Mouse (Mus musculus) ES-E14 (cell line): Measurements from ENCODE around the gene Actn1. TPM values are rescaled to one million over a fixed set of nuclear protein-coding genes. Genes with fewer than 3 reads are reported as not detected.
A peak's percentile ranks its signal among the peaks of the same experiment; 100 is the strongest.

ENCODE experiments used
- DNase-seq: peaks from one replicate; pipeline ENCODE4 v3.0.0-alpha.2; 2013; ENCODE audit warnings: low read depth, low spot score
- H3K27ac ChIP-seq: 2 replicates; pipeline ENCODE4 v1.5.1; 2012; ENCODE audit warnings: low read depth, mild to moderate bottlenecking, low read length, moderate library complexity, mixed read lengths; ENCODE audit not compliant: poor library complexity, insufficient read depth, severe bottlenecking
- H3K36me3 ChIP-seq: 2 replicates; pipeline ENCODE4 v1.6.1; 2012; ENCODE audit warnings: mild to moderate bottlenecking, low read length, moderate library complexity, mixed read lengths; ENCODE audit not compliant: control insufficient read depth, poor library complexity, insufficient read depth, severe bottlenecking
- H3K4me1 ChIP-seq, 2 experiments: fragments of 150-350 bp in 1 of 2; sonication (generic) in 1 of 2; 2 replicates each; pipeline ENCODE4 v1.6.1; 2012; ENCODE audit warnings: low read length in 2 of 2, mild to moderate bottlenecking in 1 of 2, mixed read lengths in 1 of 2; ENCODE audit not compliant: control insufficient read depth in 2 of 2, insufficient read depth in 2 of 2, poor library complexity in 1 of 2
- H3K4me3 ChIP-seq, 2 experiments: fragments of 150-350 bp in 1 of 2; sonication (generic) in 1 of 2; 2 replicates each; pipeline ENCODE4 v1.5.1; 2012; ENCODE audit warnings: low read length in 2 of 2, low read depth in 1 of 2, mild to moderate bottlenecking in 1 of 2, mixed read lengths in 1 of 2; ENCODE audit not compliant: insufficient read depth in 1 of 2, poor library complexity in 1 of 2, severe bottlenecking in 1 of 2
- H3K9ac ChIP-seq: 2 replicates; pipeline ENCODE4 v1.6.1; 2012; ENCODE audit warnings: low read depth, mild to moderate bottlenecking, low read length, mixed read lengths; ENCODE audit not compliant: poor library complexity, insufficient read depth, severe bottlenecking
- H3K9me3 ChIP-seq: fragments of 150-350 bp; sonication (generic); 2 replicates; pipeline ENCODE4 v1.6.1; 2012; ENCODE audit warnings: low read depth, mild to moderate bottlenecking, low read length; ENCODE audit not compliant: control insufficient read depth, insufficient read depth
- CHD2 ChIP-seq: IDR thresholded peaks from 2 replicates; pipeline ENCODE4 v1.6.1; 2014; ENCODE audit warnings: mild to moderate bottlenecking, low read depth, low read length, inconsistent platforms
- HCFC1 ChIP-seq: IDR thresholded peaks from 2 replicates; pipeline ENCODE4 v1.6.1; 2012; ENCODE audit warnings: low read length, inconsistent platforms, borderline replicate concordance; ENCODE audit not compliant: insufficient read depth
- MAFK ChIP-seq: IDR thresholded peaks from 2 replicates; pipeline ENCODE4 v1.6.1; 2014; ENCODE audit warnings: mild to moderate bottlenecking, low read depth, low read length, inconsistent platforms; ENCODE audit not compliant: insufficient read depth
- ZC3H11A ChIP-seq: IDR thresholded peaks from 2 replicates; pipeline ENCODE4 v1.6.1; 2012; ENCODE audit warnings: low read depth, mild to moderate bottlenecking, inconsistent platforms, low read length, borderline replicate concordance
- ZNF384 ChIP-seq: IDR thresholded peaks from 2 replicates; pipeline ENCODE4 v1.6.1; 2012; ENCODE audit warnings: low read depth, low read length, inconsistent platforms
- in situ Hi-C, 2 experiments: fragments of 600-800 bp; cut with MboI; formaldehyde crosslinking; loops; one replicate each; pipeline ENCODE4 v1.15.1; 2025; ENCODE audit warnings: low sequenced_read_pairs in 2 of 2, inconsistent platforms in 1 of 2; ENCODE audit not compliant: unreplicated experiment in 2 of 2
- total RNA-seq: library from RNA; depleted of rRNA; stranded (reverse); fragments of 300-350 nt; gene quantifications from 2 replicates; pipeline ENCODE4 v1.2.3, GENCODE M21; 2012

The Actn1 gene
- total RNA-seq, 1 experiment: 255 TPM

- no peak for DNase-seq
- no peak overlapping the region for H3K4me3 ChIP-seq
- peaks cover 0 to 4% of the 10 kb centered on the region in 2 experiments; a peak in 2 of 4 replicates for H3K4me1 ChIP-seq
- H3K36me3 ChIP-seq: no peaks in the 10 kb centered on the region
- in situ Hi-C loops: loop anchor here (10.0 to 25.0 kb wide), 2 partner anchors 252 to 459 kb away; no protein-coding TSS in a partner anchor
- H3K27ac ChIP-seq: no peak overlapping the region
- H3K9ac ChIP-seq: no peak overlapping the region
- H3K9me3 ChIP-seq: no peaks in the 10 kb centered on the region
- no peak for TF ChIP-seq MAFK
- no peak for TF ChIP-seq CHD2
- TF ChIP-seq ZNF384: no peak
- TF ChIP-seq ZC3H11A: no peak
- TF ChIP-seq HCFC1: no peak
Observed at GRCm38 (mm10) chr12:80153078-80153477, 107.1 kb downstream of the Actn1 start.

DNA sequence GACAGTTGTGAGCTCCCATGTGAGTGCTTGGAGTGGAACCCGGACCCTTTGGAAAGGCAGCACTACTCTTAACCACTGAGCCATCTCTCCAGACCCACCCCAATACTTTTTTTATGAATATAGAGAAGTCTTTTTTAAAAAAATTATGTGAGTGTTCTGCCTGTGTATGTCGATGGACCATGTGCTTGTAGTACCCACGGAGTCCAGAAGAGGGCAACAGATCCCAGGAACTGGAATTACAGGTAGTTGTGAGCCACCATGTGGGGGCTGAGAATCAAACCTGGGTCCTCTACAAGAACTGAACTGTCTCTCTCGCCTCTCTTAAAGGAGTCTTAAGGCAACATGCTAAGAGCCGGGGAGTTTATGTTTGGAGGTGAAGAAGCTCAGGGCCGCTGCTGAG, 108.3 kb downstream of the Actn1 start:
- Histone ChIP-seq H3K4me3 (no peak overlapping the region), H3K27ac (no peak overlapping the region), H3K36me3 (no peaks in the 10 kb centered on the region), H3K9ac (no peak overlapping the region), H3K4me1 (peaks cover 3 to 12% of the 10 kb centered on the region in 2 experiments; a peak in 3 of 4 replicates), H3K9me3 (no peaks in the 10 kb centered on the region)
- in situ Hi-C loops: loop anchor here (10.0 to 25.0 kb wide), 2 partner anchors 253 to 460 kb away; no protein-coding TSS in a partner anchor
- TF ChIP-seq HCFC1: no peak
- TF ChIP-seq CHD2: no peak
- TF ChIP-seq ZC3H11A: 0 out of 2 replicates have a peak, but pooled peaks have one; percentile 9
- no peak for TF ChIP-seq MAFK
- DNase-seq: no peak

- in situ Hi-C loops: loop anchor here (10.0 to 25.0 kb wide), 2 partner anchors 254 to 462 kb away; no protein-coding TSS in a partner anchor
- TF ChIP-seq ZC3H11A (no peak), HCFC1 (no peak), CHD2 (no peak), MAFK (no peak), ZNF384 (no peak)
- Histone ChIP-seq H3K36me3 (no peaks in the 10 kb centered on the region), H3K9ac (no peak overlapping the region), H3K9me3 (no peaks in the 10 kb centered on the region), H3K27ac (no peak overlapping the region), H3K4me1 (peaks cover 5 to 17% of the 10 kb centered on the region in 2 experiments; a peak in 3 of 4 replicates), H3K4me3 (peak overlapping the region in 1 of 2 experiments; percentile 54; a peak in 2 of 4 replicates)
- DNase-seq: peak; percentile 88
Observed at GRCm38 (mm10) chr12:80150624-80151023, 109.5 kb downstream of the Actn1 start.

GRCm38 (mm10) chr12:80147563-80148214, 112.5 kb downstream of the Actn1 start:
- H3K9me3 ChIP-seq: no peaks in the 10 kb centered on the region
- TF ChIP-seq HCFC1 (no peak), MAFK (no peak), CHD2 (no peak), ZC3H11A (no peak), ZNF384 (no peak)
- in situ Hi-C loops: loop anchor here in 1 of 2 experiments (25.0 kb wide), 2 partner anchors 535 to 785 kb away; no protein-coding TSS in a partner anchor
- peaks cover 5 to 17% of the 10 kb centered on the region in 2 experiments; a peak in 3 of 4 replicates for H3K4me1 ChIP-seq
- DNase-seq: no peak
- H3K36me3 ChIP-seq: no peaks in the 10 kb centered on the region
- H3K27ac ChIP-seq: no peak overlapping the region
- no peak overlapping the region for H3K4me3 ChIP-seq
- H3K9ac ChIP-seq: no peak overlapping the region; the same call in 1 of the 2 replicates
